Mouse (Mus musculus) adrenal gland, adult 8-10 months (tissue): ENCODE measurements around the gene Hist2h2bb. TPM values are rescaled to one million over a fixed set of nuclear protein-coding genes. Genes with fewer than 3 reads are reported as not detected.
"Not testable (repeated sequence)": the region's sequence is repeated elsewhere in the genome, so short reads cannot be mapped to it uniquely, and the experiment has no call there.

Experiments used
- DNase-seq: peaks from one replicate; pipeline ENCODE4 v3.0.0; 2022
- total RNA-seq, 4 experiments: library from RNA; stranded (reverse); gene quantifications; 2 replicates each; pipeline ENCODE4 v1.2.4; 2022

Hist2h2bb gene
- total RNA-seq, 4 experiments from 2014 or later: 70.8 to 139 (median 88.2) TPM

GRCm38 (mm10) chr3:96263558-96264403 is 5.8 kb upstream of the Hist2h2bb start:
- no peak for DNase-seq

DNA sequence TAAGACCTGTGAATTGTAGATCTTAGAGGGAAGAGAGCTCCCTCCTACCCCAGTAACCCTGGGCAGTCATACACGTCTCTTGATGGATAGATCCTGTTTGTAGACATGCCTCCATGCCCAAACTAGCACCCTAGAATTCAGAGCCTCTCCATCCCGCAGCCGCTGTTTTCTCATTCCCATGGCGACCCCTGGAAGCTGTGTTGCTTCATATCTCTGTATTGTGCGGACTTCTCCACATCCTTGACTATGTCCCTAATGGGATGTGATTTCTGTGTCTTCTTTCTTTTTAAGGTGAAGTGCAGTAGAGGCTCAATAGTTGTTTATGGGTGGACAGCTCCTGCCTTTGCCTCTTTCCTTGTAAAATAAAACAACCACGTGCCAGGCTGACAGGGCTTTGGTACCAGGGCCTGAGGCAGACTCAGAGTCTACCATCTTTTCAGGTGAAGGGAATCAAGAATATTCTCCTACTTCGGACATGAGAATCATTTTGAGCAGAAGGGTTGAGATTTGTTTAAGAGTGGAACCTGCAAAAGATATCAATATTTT is 5.1 kb upstream of the Hist2h2bb start:
- DNase-seq: no peak

DNA sequence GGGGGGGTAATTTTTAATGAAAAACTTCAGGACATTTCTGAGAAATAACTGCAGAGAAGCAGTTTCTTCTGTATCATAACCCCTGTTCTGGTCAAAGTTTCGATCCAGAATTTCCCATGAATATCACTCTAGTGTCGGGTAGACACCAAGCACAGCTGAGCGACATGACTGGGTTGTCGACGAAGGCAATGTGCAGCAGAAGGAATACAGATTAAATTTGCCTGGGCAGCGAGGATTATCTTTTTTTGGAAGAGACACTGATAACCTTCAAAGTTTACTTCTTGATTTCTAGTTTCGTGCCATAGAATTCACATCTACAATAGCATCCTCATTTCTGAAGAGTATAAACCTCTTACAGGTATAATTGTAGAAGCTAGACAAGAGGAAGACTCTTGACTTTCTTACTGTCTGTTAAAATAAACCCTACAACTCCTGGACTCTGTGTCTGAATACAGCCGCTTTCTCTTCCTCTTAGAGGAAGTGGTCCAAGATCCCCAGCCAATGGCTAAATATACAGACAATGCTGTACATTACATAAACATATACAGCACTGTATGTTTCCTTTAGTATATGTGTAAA is 3.3 kb upstream of the Hist2h2bb start:
- DNase-seq: no peak

GRCm38 (mm10) chr3:96267541-96267940 is 2.0 kb upstream of the Hist2h2bb start:
- DNase-seq: no peak

GRCm38 (mm10) chr3:96268051-96268775 is 1.3 kb upstream of the Hist2h2bb start, which contains the start of gene Hist2h3b:
Hist2h3b (plus strand) TSS chr3:96268654.
- peak; percentile 74 for DNase-seq

- not testable (repeated sequence) for DNase-seq
Measured at GRCm38 (mm10) chr3:96268776-96269378, 675 bp upstream of the Hist2h2bb start.

DNA sequence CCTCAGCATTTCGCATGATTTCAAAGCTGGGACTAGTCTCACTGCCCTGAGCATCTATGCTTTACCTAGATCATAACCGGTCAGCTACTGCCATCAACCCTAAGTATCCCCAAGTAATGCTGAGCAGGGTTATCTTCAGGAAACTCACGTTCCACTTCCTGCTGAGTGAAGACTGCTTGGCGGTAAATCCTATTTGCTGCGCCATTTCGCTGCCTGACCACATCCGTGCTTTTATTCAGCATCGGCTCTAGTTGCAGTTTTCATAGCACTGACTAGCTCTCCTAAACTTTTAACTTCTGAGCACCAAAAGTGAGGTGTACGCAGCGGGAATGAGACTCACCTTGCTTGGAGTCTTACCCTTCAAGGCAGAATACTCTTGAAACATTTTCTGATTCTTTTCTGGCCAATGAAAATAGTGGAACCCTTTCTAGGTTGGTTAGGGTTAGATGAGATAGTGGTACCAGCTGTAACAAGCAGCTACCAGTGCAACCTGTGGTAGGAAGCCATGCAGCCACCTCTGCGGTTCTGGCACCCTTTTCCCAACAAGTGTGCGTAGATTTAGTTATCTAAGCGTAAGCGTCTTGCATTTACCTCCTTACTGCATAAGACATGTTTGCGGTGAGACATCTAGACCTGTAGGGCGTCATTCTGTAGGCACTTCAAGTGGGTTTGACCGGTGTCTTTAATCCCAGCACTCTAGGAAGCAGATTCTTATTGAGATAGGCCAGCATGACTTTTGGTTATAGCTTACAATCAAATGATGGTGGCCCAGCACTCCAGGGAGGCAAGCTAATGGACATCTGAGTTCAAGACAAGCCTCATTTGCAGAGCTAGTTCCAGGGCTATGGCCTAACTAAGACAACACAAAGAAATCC is 4.3 kb downstream of the Hist2h2bb start:
- no peak for DNase-seq

GRCm38 (mm10) chr3:96277428-96277799 is 7.9 kb downstream of the Hist2h2bb start:
- no peak for DNase-seq

GRCm38 (mm10) chr3:96277800-96278624 is 8.5 kb downstream of the Hist2h2bb start:
- DNase-seq: peak; percentile 86

DNA sequence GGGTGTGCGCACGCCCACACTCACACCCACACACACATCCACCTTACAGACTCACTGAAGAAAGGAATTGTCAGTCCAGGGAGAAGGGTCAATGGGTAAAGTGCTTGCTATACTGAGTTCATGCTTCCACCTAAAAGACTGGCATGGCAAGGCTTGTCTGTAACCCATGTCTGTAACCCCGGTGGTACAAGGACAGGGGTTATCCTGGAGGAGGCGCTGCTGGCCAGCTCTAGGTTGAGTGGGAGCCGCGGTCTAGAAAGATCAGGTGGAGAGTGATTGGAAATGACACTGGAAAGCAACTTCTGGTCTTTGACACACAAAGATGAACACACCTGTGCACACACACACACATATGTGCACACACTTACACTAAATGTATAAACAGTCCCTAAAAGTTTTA is 11.1 kb downstream of the Hist2h2bb start:
- no peak for DNase-seq

DNA sequence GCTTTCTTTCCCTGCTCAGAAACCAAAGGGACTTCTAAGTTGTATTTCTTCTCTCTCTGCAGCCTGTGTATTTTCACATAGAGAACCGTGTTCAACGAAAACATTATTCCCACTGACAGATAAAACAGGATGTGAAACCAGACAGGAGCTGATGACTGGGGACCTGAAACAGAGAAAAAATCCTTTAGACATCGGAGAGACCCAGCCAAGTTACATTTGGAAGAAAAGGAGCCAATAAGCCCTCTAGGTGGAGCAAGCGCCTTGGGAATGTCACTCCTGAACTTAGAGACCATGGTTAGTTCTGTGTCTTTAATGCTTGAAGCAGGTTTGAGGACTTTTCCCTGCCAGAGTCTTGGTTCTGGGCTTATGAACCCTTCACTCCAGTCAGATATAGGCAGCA is 14.9 kb downstream of the Hist2h2bb start:
- DNase-seq: no peak

DNA sequence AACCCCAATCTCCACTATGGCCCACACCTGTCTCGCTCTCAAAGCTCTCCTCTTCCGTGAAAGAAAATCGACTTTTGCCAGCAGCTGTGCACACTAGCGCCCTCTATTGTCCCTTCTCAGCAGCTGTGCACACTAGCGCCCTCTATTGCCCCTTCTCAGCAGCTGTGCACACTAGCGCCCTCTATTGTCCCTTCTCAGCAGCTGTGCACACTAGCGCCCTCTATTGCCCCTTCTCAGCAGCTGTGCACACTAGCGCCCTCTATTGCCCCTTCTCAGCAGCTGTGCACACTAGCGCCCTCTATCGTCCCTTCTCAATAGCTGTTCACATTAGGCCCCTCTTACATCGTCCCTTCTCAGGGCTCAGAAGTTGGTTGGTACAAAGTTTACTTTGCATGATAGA is 17.8 kb downstream of the Hist2h2bb start:
- not testable (repeated sequence) for DNase-seq

- no peak for DNase-seq
Measured at GRCm38 (mm10) chr3:96289201-96289600, 19.6 kb downstream of the Hist2h2bb start.

DNA sequence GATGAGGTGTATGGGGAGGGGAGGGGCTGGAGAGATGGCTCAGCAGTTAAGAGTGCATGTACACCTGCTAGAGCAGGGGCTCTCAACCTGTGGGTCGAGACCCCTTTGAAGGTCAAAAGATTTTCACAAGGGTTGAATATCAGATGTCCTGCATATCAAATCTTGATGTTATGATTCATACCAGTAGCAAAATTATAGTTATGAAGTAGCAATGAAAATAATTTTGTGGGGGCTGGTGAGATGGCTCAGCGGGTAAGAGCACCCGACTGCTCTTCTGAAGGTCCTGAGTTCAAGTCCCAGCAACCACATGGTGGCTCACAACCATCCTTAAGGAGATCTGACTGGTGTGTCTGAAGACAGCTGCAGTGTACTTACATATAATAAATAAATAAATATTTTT is 21.2 kb downstream of the Hist2h2bb start:
- not testable (repeated sequence) for DNase-seq

GRCm38 (mm10) chr3:96292641-96293040 is 23.1 kb downstream of the Hist2h2bb start:
- no peak for DNase-seq

DNA sequence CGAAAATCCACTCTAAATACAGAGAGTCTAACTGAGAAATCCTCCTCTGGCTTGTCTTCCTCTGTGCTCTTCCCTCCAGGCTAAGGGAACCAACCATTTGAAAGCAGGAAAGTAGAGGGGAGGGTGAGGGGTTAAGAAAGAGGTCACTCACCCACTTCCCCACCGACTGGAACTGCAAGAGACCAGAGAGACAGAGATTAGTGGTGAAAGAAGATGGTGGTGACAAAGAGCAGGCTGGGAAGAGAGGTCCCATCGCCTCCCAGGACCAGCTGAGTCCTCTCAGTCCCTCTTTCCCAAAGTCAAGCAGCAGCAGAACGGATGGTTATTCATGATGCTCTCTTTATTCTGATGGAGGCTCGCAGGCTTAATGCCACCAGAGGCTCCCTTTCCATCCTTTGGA is 23.8 kb downstream of the Hist2h2bb start:
- no peak for DNase-seq

- no peak for DNase-seq
Measured at GRCm38 (mm10) chr3:96293787-96294186, 24.2 kb downstream of the Hist2h2bb start, which contains the start of gene Fcgr1. Fcgr1 (minus strand) TSS chr3:96293969.

DNA sequence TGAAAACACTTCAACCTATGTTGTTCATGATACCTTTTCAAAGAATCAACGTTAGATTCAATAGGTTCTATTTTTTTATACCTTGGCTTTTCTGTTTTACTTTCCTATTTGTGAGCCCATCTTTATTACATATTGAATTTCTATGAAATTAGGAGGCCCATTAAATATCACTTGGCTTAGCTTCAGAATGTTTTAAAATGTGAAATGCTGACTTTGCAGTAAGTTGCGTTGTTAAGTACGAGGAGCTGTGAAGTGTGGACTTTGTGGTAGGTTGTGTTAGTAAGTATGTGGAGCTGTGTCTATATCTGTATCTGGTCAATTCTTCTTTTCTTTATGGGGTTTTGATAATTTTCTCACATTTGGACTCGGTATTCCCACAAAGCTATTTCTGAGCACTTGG is 28.8 kb downstream of the Hist2h2bb start:
- no peak for DNase-seq

GRCm38 (mm10) chr3:96299562-96299961 is 30.0 kb downstream of the Hist2h2bb start:
- no peak for DNase-seq

- DNase-seq: no peak
Measured at GRCm38 (mm10) chr3:96300706-96301529, 31.4 kb downstream of the Hist2h2bb start.
